Mouse (Mus musculus): Measurements from ENCODE around the gene Qsox1. TPM values are rescaled to one million over a fixed set of nuclear protein-coding genes. Genes with fewer than 3 reads are reported as not detected.

Gene Qsox1
- polyA plus RNA-seq, 1 experiment from 2014 or later: 28.5 TPM

- no peak overlapping the region for H3K4me2 ChIP-seq (ENCODE audit: low read length)
- no peak overlapping the region for H3K27ac ChIP-seq
- peaks cover 49% of the 10 kb centered on the region for H3K27me3 ChIP-seq (ENCODE audit: insufficient read depth, low read length)
- peak; percentile 88 for ATAC-seq (replicated peaks; ENCODE audit: low FRiP score, low read depth)
- peak; percentile 77 for DNase-seq (ENCODE audit: low spot score)
- H3K9me3 ChIP-seq (replicated peaks; ENCODE audit: low read length): no peaks in the 10 kb centered on the region
- H3K36me3 ChIP-seq (ENCODE audit: insufficient read depth, low read length): no peaks in the 10 kb centered on the region
- H3K4me3 ChIP-seq (replicated peaks; ENCODE audit: low read depth, low read length): no peak overlapping the region
- no peak overlapping the region for H3K9ac ChIP-seq (ENCODE audit: low read depth, low read length)
- 7% methylated on average over 11 of the region's 11 CpGs for whole genome bisulfite sequencing
- no peak for TF ChIP-seq CTCF (IDR thresholded peaks at IDR 0.05; ENCODE audit: low read depth)
- no peaks in the 10 kb centered on the region for H3K4me1 ChIP-seq (replicated peaks; ENCODE audit: insufficient read depth, low read length)
Observed at GRCm38 (mm10) chr1:155750517-155751178, 62.0 kb downstream of the Qsox1 start.

GRCm38 (mm10) chr1:155747911-155748310 is 64.8 kb downstream of the Qsox1 start:
- 84% methylated on average over 5 of the region's 5 CpGs for WGBS
- no peak for TF ChIP-seq CTCF (IDR thresholded peaks at IDR 0.05; ENCODE audit: low read depth)

GRCm38 (mm10) chr1:155747011-155747410 is 65.7 kb downstream of the Qsox1 start:
- DNase-seq (ENCODE audit: low spot score): no peak
- Histone ChIP-seq H3K27ac (no peak overlapping the region), H3K4me2 (ENCODE audit: low read length) (no peak overlapping the region), H3K9me3 (replicated peaks; ENCODE audit: low read length) (no peaks in the 10 kb centered on the region), H3K4me3 (replicated peaks; ENCODE audit: low read depth, low read length) (no peak overlapping the region), H3K27me3 (ENCODE audit: insufficient read depth, low read length) (peaks cover 65% of the 10 kb centered on the region), H3K36me3 (ENCODE audit: insufficient read depth, low read length) (no peaks in the 10 kb centered on the region), H3K9ac (ENCODE audit: low read depth, low read length) (no peak overlapping the region), H3K4me1 (replicated peaks; ENCODE audit: insufficient read depth, low read length) (peaks cover 4% of the 10 kb centered on the region)
- no peak for TF ChIP-seq CTCF (IDR thresholded peaks at IDR 0.05; ENCODE audit: low read depth)
- no peak for ATAC-seq (replicated peaks; ENCODE audit: low FRiP score, low read depth)
- WGBS: 17% methylated on average over 8 of the region's 8 CpGs

More at GRCm38 (mm10) chr1:155747911-155748310, 64.8 kb downstream of the Qsox1 start:
- H3K36me3 ChIP-seq (ENCODE audit: insufficient read depth, low read length): no peaks in the 10 kb centered on the region
- DNase-seq (ENCODE audit: low spot score) (no peak), ATAC-seq (replicated peaks; ENCODE audit: low FRiP score, low read depth) (no peak)
- H3K9me3 ChIP-seq (replicated peaks; ENCODE audit: low read length): no peaks in the 10 kb centered on the region
- no peak overlapping the region for H3K4me2 ChIP-seq (ENCODE audit: low read length)
- no peak overlapping the region for H3K27ac ChIP-seq
- H3K9ac ChIP-seq (ENCODE audit: low read depth, low read length): no peak overlapping the region
- peaks cover 56% of the 10 kb centered on the region for H3K27me3 ChIP-seq (ENCODE audit: insufficient read depth, low read length)
- no peaks in the 10 kb centered on the region for H3K4me1 ChIP-seq (replicated peaks; ENCODE audit: insufficient read depth, low read length)
- H3K4me3 ChIP-seq (replicated peaks; ENCODE audit: low read depth, low read length): no peak overlapping the region

GRCm38 (mm10) chr1:155742411-155743363 is 70.0 kb downstream of the Qsox1 start:
- H3K27ac ChIP-seq: no peak overlapping the region
- under 1% methylated on average over 80 of the region's 81 CpGs for WGBS
- no peak for TF ChIP-seq CTCF (IDR thresholded peaks at IDR 0.05; ENCODE audit: low read depth)
- no peaks in the 10 kb centered on the region for H3K36me3 ChIP-seq (ENCODE audit: insufficient read depth, low read length)
- peak overlapping the region; percentile 50 for H3K4me3 ChIP-seq (replicated peaks; ENCODE audit: low read depth, low read length)
- no peaks in the 10 kb centered on the region for H3K9me3 ChIP-seq (replicated peaks; ENCODE audit: low read length)
- peaks cover 18% of the 10 kb centered on the region for H3K4me1 ChIP-seq (replicated peaks; ENCODE audit: insufficient read depth, low read length)
- DNase-seq (ENCODE audit: low spot score): peak; percentile 44
- peak; percentile 50 for ATAC-seq (replicated peaks; ENCODE audit: low FRiP score, low read depth)
- peak overlapping the region; percentile 97 for H3K4me2 ChIP-seq (ENCODE audit: low read length)
- H3K27me3 ChIP-seq (ENCODE audit: insufficient read depth, low read length): peaks cover 85% of the 10 kb centered on the region
- H3K9ac ChIP-seq (ENCODE audit: low read depth, low read length): 0 out of 2 replicates have a peak overlapping the region, but pooled peaks have one; percentile 37

DNA sequence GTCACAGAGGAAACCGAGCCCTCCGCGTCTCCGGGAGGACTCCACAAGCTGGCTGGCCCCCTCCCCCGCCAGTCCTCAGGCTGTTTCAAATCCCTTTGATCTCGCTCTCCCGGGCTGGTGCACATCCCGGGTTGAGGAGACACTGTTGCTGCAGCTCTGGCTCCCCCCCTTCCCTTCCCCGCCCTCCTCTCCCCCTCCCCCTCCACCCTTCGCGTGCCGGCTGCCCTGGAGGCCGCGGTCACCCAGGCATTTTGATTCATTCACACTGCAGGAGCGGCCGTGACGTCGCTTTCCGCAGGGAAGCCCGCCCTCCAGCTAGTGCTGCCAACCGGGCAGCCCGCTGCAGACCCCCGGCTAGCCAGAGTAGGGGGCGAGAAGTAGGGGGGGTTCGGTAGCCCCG is 70.7 kb downstream of the Qsox1 start:
- H3K27me3 ChIP-seq (ENCODE audit: insufficient read depth, low read length): peaks cover 85% of the 10 kb centered on the region
- H3K9ac ChIP-seq (ENCODE audit: low read depth, low read length): 0 out of 2 replicates have a peak overlapping the region, but pooled peaks have one; percentile 37
- no peaks in the 10 kb centered on the region for H3K36me3 ChIP-seq (ENCODE audit: insufficient read depth, low read length)
- under 1% methylated on average over 26 of the region's 26 CpGs for WGBS
- peak overlapping the region; percentile 50 for H3K4me3 ChIP-seq (replicated peaks; ENCODE audit: low read depth, low read length)
- H3K9me3 ChIP-seq (replicated peaks; ENCODE audit: low read length): no peaks in the 10 kb centered on the region
- ATAC-seq (replicated peaks; ENCODE audit: low FRiP score, low read depth): peak; percentile 49
- H3K27ac ChIP-seq: no peak overlapping the region
- peaks cover 18% of the 10 kb centered on the region for H3K4me1 ChIP-seq (replicated peaks; ENCODE audit: insufficient read depth, low read length)
- no peak for TF ChIP-seq CTCF (IDR thresholded peaks at IDR 0.05; ENCODE audit: low read depth)
- DNase-seq (ENCODE audit: low spot score): no peak
- peak overlapping the region; percentile 97 for H3K4me2 ChIP-seq (ENCODE audit: low read length)

DNA sequence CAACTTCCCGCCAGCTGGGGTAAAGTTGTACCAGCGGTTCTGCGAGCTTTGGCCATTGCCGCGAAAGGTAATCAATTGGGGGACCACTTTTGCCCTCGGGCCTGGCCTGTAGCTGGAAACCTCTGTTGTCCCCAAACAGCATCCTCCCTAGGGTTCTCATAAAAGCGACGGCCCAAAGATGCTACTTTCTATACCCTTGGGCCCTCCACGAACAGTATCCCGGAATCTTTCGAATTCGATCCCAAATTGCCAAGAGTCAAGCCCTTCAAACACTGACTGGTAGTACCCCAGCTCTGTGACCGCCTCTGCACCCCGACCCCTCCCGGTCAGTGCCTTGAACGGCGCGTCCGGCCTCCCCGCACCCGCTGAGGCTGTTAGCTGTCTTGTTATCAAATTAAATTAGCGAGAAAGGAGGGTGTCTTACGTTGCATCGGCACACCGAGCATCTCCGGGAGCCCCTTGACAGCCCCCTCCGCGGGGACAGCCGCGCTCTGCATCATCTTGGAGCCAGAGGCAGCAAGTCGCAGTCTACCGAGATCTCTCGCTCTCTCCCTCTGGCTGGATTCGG is 71.2 kb downstream of the Qsox1 start:
- Histone ChIP-seq H3K9ac (ENCODE audit: low read depth, low read length) (no peak overlapping the region), H3K4me2 (ENCODE audit: low read length) (peak overlapping the region; percentile 97), H3K9me3 (replicated peaks; ENCODE audit: low read length) (no peaks in the 10 kb centered on the region), H3K36me3 (ENCODE audit: insufficient read depth, low read length) (no peaks in the 10 kb centered on the region), H3K4me1 (replicated peaks; ENCODE audit: insufficient read depth, low read length) (peaks cover 18% of the 10 kb centered on the region), H3K4me3 (replicated peaks; ENCODE audit: low read depth, low read length) (peak overlapping the region; percentile 50), H3K27ac (no peak overlapping the region), H3K27me3 (ENCODE audit: insufficient read depth, low read length) (peaks cover 85% of the 10 kb centered on the region)
- TF ChIP-seq CTCF (IDR thresholded peaks at IDR 0.05; ENCODE audit: low read depth): no peak
- under 1% methylated on average over 34 of the region's 34 CpGs for WGBS
- DNase-seq (ENCODE audit: low spot score) (no peak), ATAC-seq (replicated peaks; ENCODE audit: low FRiP score, low read depth) (no peak)
